Mouse (Mus musculus): ENCODE data around the gene Zswim3.

The Zswim3 gene

DNA sequence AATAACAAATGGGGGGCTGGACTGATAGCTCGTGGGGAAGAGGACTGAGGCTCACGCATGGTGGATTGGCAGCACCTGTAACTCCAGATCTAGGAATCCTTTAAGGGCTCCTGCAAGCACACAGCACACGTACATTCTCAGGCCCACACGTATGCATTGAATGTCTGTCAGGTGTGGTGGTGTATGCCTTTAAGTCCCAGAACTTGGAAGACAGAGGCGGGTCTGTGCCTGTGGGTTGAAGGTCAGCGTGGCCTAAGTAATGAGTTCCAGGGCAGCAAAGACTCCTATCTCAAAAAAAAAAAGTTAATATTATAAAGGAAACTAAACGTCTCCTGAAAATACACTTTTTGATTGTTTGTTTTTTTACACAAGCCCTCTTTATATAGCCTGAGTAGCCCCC, 1.7 kb downstream of the Zswim3 start:
- no peak for DNase-seq (ENCODE audit: low read depth, low spot score)

DNA sequence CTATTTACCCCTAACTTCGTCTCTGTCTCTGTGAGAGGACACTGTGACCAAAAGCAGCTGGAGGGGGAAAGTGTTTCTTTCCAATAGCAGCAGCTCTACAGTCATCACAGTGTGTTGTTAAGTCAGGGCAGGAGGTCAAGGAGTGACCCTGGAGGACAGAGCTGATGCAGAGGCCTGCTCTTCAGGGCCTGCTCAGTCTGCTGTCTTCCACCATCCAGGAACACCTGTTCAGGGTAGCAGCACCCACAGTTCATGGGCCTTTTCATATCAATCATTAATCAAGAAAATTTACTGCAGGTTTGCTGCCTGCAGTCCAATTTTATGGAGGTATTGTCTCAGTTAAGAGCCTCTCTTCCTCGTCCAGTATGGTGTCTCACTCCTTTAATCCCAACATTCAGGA, 8.7 kb downstream of the Zswim3 start:
- no peak for DNase-seq (ENCODE audit: low read depth, low spot score)

DNA sequence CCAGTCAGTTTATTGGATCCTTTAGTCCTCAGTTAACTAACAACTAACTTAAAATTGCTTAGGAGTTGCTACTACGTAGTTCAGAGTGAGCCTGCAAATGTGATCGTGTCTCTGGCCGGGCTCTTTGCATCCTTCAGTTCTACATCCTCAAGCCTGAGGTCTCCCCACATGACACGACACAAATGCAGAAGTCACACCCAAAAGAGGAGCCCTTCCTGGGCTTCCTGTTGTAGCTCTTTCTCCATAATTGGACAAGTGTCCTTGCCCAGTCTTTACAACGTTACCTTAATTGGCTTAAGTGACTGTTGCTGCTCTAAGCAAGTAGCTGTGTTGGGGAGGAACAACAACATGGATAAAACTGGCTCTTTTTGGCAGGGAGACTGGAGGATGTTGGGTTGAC, 10.4 kb downstream of the Zswim3 start:
- no peak for DNase-seq (ENCODE audit: low read depth, low spot score)

DNA sequence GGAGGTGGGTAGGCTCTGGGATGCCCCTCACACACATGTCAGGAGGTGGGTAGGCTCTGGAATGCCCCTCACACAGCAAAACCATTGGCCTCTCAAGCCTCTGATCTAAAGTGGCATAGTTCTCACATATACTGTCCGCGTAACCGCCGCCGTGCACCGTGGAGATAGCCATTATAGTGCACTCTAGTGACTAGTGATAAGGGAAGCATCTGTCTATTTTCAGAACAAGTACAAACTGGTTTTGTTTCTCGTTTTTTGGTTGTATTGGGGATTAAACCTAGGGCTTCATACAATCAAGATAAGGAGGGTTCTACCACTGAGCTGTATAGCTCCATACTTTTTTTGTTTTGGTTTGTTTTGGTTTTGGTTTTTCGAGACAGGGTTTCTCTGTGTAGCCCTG, 10.9 kb downstream of the Zswim3 start:
- DNase-seq (ENCODE audit: low read depth, low spot score) = no peak

DNA sequence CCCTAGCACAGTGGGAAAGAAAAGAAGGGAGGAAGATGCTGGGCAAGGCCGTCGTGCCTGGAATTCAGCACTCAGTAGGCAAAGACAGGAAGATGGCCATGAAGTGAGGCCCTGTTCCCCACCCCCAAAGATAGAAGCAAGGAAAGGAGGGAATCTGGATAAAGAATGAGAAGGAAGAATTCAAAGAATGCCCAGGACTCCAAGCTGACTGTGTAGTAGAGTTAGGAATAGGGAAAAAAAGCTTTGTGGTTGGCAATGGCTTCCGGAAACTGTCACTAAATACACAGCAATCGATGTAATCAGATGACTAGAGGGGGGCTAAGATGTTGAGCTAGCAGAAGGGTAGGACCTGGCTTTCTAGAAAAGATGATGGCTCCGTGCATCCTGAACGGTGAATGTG, 12.3 kb downstream of the Zswim3 start:
- DNase-seq (ENCODE audit: low read depth, low spot score) = no peak

DNA sequence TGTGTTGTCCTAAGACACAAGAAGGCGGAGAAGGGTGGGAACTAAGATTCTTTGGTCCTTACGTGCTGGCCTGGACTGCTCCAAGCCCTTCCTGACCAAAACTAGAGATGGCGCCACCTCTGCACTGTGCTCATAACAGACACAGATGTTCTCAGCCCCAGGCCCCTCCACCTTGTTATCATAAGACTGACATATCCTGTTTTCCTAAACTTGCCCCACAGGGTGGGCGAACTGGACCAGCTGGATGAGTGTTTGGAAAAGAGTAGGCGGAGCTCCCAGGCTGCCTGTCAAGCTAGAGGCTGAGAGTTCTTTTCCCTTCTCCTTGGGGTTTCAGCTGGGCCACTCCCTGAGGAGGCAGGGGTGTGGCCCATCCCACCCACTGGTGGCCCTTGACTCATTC, 12.8 kb downstream of the Zswim3 start:
- no peak for DNase-seq (ENCODE audit: low read depth, low spot score)

DNA sequence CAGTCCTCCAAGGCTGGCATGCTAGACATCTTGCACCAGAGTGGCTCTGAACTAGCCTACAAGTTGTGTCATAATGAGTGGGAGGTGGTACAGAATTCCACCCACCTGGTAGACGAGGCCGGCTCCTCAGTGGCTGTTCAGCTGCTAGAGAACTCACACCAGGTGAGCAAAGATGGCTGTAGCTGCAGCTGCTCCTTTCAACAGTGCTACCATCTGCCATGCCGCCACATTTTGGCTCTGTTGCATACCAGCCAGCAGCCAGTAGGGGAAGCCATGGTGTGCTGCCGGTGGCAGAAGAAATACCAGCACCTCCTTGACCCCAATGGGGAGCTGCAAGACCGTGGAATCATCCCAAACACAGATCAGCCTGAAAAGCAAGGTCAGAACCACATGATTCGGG, 16.2 kb downstream of the Zswim3 start:
- no peak for DNase-seq (ENCODE audit: low read depth, low spot score)

DNA sequence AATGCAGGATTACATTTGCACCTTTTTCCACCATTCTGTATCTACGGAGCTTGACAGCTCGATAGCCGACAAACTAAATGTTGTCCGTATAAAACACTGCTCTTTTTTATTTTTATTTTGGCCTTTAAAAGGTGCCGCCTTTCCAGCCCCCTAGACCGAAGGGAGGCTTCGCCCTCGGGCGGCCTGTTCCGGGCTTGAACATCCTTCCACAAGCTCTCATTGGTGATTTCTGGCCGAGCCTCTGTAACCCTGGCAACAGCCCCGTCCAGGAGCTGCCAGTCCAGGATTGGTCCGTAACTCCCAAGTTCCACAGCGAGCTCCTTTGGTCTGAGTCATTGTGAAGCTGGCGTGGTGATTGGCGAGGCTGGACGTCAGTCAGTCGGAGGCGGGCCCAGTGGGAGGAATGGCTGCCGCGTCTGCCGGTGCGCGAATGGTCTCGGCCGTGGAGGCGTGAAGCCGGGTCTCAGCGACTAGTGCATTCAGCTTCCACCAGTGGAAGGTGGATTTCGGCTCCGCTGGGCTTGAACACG, 17.8 kb downstream of the Zswim3 start, which contains the start of gene Zswim1:
Zswim1 (plus strand) TSS at position 51 of the 530 bp plus-strand sequence.
- DNase-seq (ENCODE audit: low read depth, low spot score) = peak; percentile 99

DNA sequence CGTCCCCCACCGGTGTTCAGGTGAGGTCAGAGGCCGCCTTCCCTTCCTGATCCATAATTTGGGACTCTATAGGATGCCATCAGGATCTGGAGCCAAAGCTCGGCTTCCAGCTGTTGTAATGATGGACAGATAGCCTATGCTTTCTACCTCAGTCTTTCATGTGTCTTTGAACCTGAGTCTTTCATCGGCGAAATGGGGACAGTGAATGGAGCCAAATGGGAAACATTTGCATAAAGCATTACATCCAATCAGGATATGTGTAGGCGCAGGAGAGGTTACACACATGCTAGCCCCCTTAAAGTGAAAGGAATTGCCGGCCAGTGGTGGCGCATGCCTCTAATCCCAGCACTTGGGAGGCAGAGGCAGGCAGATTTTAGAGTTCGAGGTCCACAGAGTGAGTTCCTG, 18.3 kb downstream of the Zswim3 start:
- peak; percentile 75 for DNase-seq (ENCODE audit: low read depth, low spot score)

DNA sequence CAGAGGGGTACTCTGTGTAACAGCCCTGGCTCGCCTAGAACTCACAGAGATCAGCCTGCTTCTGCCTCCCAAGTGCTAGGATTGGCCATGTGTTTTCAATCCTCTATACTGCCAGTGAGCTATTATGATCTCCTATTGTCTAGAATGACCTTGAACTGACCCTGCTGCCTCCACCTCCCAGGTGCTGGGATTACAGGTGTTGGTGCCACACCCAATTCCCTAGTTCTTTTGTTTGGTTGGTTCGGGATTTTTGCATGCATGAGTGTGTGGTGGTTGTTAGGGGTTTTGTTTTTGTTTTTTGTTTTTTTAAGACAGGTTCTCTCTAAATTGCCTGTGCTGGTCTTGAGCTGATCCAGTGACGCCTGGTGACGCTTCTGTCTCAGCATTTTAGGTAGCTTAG, 19.1 kb downstream of the Zswim3 start:
- peak; percentile 97 for DNase-seq (ENCODE audit: low read depth, low spot score)

DNA sequence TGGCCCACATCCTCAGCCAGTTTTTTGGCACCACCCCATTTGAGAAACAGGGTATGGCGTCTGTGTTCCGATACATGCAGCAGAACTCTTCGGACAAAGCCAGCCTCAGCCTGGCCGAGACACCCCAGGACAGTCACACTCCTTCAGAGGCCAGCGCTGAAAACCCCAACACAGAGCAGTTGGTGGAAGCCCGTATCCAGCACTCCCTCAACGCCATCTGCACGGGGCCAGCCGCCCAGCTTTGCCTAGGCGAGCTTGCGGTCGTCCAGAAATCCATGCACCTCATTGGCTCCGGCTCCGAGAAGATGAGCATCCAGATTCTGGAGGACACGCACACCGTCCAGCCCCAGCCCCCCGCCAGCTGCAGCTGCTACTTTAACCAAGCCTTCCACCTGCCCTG, 20.6 kb downstream of the Zswim3 start:
- no peak for DNase-seq (ENCODE audit: low read depth, low spot score)

DNA sequence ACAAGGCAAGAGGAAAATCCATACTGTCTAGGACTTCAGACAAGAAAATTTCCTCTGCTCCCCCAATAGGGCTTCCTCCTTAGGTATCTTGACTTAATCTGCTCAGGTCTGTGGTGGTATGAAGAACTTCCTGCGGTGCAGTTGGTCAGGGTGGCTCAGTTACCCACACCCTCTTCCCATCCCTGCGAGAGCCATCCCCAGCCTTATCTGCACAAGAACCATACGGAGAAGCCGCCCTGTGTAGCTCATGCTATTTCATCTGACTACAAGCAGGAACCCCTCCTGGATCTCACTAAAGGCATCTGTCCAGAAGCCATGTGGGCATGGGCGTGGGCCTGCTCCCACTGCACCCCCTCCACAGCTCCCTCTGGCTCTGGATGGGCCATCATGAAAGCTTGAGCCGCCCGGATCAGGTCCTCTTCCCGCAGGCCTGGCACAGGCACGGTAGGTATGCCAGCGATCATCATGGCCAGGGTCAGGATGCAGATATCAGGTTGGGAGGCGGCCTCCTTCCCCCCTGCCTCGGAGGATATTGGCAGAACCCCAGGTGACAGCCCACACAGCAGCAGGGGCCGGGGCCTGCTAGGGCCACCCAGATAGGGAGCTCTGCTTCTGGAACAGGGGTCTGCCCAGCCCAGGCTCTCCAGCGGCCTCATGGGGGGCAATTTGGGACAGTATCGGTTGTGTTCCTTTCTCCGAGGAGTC, 22.4 kb downstream of the Zswim3 start:
- no peak for DNase-seq (ENCODE audit: low read depth, low spot score)

DNA sequence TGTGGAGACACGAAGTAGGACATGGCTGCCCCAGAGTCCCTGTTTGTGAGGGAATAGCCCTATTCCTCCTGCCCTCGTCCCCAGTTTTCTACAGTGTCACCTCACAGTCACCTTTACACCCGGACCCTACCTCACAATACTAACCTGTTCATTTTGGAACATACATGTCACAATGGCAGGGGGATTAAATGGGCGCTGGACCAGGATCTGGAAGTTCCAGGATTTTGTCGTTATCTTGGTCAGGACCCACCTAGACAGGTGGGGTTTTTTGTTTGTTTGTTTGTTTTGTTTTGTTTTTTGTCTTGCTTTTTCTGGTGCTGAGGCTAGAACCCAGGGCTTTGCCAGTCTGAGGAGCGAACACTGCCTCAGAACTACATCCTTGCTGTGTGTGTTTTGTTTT, 23.5 kb downstream of the Zswim3 start, which contains the start of gene Spata25:
Spata25 (minus strand) TSS at position 101 of the 400 bp plus-strand sequence.
- DNase-seq (ENCODE audit: low read depth, low spot score) = no peak

DNA sequence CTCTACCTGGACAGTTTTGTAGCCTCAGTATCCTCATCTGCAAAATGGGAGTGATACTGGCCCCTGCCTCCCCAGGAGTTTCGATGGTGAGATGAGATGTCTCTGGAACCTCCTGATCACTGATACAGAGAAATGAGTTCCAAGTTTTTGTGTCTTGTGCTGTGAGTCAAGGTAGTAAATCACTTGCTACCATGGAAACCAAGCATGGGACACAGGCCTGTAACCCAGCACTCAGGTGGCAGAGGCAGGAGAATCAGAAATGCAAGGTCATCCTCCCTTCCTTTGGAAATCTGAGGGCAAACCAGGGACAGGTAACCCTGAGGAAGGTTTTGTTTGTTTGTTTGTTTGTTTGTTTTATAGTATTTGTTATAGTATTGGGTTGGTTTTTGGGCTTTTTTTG, 24.2 kb downstream of the Zswim3 start:
- peak; percentile 67 for DNase-seq (ENCODE audit: low read depth, low spot score)

DNA sequence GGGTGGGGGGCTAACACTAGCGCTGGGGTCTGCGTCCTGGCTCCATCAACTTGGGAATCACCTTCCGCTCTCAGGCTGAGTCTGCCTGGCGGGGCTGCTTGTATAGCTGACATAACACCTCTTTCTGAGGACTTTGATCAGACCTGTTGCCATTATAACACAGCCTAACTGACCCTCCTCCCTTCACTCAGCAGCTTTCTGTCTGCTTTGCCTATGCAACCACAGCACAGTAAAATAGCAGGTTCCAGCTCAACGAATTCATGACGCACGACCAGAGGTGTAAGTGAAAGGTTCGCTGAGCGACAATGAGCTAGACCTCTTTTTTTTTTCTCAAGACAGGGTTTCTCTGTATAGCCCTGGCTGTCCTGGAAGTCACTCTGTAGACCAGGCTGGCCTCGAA, 26.1 kb downstream of the Zswim3 start:
- no peak for DNase-seq (ENCODE audit: low read depth, low spot score)

DNA sequence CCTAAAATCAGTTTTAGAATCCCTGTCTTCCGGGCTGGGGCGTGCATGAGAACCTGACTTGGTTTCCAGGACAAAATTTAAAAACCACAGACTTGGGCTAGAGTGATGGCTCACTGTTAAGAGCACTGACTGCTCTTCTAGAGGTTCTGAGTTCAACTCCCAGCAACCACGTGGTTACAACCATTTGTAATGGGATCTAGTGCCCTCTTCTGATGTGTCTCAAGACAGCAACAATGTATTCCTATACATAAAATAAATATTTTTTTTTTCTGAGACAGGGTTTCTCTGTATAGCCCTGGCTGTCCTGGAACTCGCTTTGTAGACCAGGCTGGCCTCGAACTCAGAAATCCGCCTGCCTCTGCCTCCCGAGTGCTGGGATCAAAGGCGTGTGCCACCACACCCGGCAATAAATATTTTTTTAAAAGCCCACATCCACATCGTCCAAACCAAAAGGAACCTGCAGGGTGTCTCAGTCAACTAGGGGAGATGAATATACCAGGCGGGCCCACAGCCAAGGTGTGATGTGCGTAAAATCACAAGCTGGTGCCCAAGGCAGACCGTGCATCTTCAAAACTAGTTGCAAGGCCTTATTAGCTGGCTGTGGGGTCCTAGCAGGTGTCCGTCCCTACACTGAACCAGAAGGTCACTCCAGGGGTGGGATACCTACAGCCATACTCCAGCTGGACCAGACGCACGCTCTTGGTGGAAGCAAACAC, 27.3 kb downstream of the Zswim3 start:
- DNase-seq (ENCODE audit: low read depth, low spot score) = no peak

DNA sequence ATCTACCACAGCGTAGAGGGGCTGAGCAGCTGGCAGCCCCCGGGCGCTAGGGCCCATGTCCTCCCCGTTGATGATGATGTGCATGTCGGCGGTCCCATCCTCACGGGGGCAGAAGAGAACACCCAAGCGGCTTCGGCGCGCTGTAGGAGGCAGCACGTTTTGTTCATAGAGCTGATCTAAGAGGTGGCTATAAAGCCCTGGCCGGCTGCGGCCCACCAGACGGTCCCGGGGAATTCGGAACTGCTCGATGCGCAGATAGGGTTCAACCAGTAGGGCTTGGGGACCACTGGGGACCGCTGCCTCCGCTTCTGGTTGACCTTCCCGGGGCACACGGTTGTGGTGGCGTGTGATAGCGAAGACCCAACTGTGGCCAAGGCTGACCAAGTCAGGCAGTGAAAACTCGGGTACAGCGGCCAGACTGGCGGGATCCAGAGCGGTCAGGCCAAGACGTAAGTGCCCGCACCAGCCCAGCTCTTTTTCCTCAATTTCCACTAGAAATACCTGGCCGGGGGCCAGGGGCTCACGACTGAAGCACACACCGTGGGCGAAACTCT, 27.9 kb downstream of the Zswim3 start, which contains the start of gene Ctsa:
Ctsa (plus strand) TSS at position 126 of the 554 bp plus-strand sequence.
- peak; percentile 79 for DNase-seq (ENCODE audit: low read depth, low spot score)

DNA sequence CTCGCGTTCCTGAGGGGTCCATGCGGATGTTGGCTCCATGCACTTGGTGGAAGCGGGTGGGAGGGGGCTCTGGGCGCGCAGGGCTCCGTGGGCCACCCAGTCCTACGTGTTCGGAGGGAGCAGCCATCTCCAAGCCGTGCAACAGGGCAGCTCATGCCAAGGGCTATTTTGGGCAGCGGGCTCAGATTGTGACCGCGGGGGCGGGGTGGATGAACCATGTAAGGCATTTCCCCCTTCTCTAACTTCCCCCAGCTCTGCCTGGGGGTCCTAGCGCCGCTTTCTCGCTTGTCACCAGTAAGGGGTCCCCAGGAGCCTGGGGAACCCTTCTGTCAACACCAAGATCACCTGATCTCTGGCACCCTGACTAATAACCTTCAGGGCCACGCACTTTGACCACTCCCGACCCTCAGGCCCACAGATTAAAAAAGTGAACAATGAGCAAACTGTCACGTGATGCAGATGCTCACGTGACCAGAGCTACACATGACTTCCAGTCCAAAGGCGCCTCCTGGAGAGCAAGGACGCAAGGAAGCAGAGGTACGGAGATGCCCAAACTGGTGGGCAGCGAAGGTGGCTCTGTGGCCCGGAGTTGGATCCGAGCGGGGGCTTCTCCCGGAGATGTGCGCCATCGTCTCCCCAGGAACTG, 28.5 kb downstream of the Zswim3 start, which contains the start of gene Neurl2:
Neurl2 (minus strand) TSS at position 143 of the 646 bp plus-strand sequence.
- peak; percentile 97 for DNase-seq (ENCODE audit: low read depth, low spot score)

DNA sequence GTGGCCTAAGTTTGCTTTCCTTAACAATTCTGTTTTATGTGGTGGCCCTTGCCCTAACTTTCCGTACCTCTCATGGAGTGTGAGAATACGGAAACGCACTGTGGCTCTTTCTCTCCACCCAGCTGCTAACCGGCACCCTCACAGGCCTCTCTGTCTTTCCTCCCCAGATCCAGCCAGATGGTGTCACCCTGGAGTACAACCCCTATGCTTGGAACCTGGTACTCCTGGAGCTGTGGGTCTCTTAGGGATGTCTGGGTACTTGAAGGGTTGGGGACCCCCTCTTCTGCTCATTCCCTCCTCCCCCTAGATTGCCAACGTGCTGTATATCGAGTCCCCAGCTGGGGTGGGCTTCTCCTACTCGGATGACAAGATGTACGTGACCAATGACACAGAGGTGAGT, 29.6 kb downstream of the Zswim3 start:
- no peak for DNase-seq (ENCODE audit: low read depth, low spot score)

DNA sequence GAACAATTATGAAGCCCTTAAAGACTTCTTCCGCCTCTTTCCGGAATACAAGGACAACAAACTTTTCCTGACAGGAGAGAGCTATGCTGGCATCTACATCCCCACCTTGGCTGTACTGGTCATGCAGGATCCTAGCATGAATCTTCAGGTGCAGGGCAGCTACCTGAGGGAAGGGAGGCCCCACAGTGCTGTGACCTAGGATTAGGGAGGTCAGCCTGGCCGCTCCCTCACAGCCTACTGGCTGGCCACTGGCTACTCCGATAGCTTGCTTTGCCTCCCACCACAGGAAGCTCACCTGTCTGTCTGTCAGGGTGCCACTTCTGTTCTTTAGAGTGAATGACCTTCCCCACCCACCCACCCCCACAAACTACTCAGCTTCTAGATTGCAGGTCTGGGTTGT, 30.3 kb downstream of the Zswim3 start:
- DNase-seq (ENCODE audit: low read depth, low spot score) = no peak

DNA sequence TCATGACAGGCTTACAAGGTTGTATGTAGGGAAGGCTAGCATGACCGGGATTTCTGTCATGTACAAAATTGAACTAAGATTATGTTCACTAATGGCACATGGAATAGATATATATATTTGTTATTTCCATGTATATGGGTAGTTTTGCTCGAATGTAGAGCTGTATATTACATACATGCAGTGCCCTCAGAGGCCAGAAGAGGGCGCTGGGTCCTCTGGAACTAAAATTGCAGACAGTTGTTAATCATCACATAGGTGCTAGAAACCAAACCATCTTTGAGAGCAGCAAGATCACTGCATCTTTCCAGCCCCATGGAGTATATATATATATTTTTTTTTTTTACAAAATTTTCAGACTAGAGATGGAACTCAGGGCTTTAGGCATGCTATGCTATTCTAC, 40.9 kb downstream of the Zswim3 start:
- no peak for DNase-seq (ENCODE audit: low read depth, low spot score)

DNA sequence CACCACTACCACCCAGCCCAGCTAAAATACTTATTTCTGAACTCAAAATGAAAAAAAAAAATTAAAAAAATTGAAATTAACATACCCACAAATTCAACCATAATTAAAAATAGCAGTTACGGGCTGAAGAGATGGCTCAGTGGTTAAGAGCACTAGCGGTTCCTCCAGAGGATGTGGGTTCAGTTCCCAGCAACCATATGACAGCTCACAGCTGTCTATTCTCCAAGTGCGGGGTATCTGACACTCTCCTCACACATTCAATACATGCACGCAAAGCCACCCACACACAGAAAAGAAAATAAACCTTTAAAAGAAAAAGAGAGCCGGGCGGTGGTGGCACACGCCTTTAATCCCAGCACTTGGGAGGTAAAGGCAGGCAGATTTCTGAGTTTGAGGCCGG, 45.2 kb downstream of the Zswim3 start:
- DNase-seq (ENCODE audit: low read depth, low spot score) = no peak
